ENCODE assay signal across 29 mouse cellular contexts in the genomic region with DNA sequence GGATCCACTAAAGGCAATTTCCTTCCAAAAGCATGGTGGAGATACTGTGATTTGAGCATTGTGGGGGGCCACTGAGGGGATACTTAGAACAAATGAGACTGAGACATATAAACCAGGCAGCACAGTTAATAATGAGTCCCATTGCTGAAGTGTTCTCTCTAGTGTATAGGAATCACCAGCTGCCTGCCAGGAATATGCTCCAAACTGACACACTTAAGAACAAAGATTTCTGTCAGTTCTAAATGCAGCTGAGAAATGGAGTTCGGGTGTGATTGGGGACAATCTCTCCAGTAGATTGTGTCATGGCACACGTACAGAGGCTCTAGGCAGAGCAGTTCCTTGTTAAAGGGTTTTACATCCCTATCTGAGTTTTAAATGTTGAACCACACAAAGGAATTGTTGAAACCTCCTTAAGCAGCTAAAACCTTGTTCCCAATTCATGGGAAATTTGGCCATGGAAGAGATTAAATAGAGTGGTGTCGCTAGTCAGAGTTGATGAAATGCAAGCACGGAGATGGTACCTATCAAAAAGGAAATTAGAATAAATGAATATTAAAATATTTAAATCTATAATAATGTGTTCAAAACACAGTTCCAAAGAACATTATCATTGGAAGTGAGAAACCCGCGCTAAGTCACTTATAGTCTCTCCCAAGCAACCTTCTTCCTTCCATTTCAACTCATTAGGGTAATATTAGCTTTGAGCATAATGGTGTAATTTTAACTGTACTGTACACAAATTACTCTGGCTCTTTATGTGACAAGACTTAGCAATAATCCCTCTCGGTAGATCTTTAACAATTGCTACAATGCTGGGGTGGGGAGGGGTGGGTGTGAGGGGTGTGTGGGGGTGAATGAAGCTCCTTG.
DNase-seq lines count a peak whose midpoint lies in the region; ATAC-seq and TF ChIP-seq lines count a peak whose summit lies in the region.
"Had no signal": no experiment of that assay in that cellular context is flagged by ENCODE, and none has a peak within 500 bp of the region (broad histone marks: within the 10 kb centered on the region; RNA-seq: fewer than 3 reads in every experiment).

No protein-coding gene starts in this region.

- H3K9ac ChIP-seq in midbrain, embryonic 14.5 days (replicated peaks; ENCODE audit: low read length) = no peak overlapping the region
- no peak overlapping the region for H3K9ac ChIP-seq in midbrain, postnatal 0 days (replicated peaks; ENCODE audit: low read length, poor library complexity, severe bottlenecking)
- H3K9ac ChIP-seq in neural tube, embryonic 15.5 days (replicated peaks) = no peak overlapping the region
- H3K9ac ChIP-seq: heart, embryonic 13.5 days; kidney, embryonic 15.5 days; limb, embryonic 13.5 days; lung, embryonic 15.5 days; midbrain, embryonic 12.5 days; stomach, embryonic 15.5 days had no signal

- TF ChIP-seq CTCF in midbrain, postnatal 0 days (IDR thresholded peaks at IDR 0.05) = no peak

- H3K27ac ChIP-seq in midbrain, embryonic 14.5 days (replicated peaks; ENCODE audit: low read depth, low read length) = peak overlapping the region; percentile 45; the same call in 1 of the 2 replicates
- H3K27ac ChIP-seq in midbrain, postnatal 0 days (ENCODE audit: low read depth, low read length) = no peak overlapping the region
- H3K27ac ChIP-seq in neural tube, embryonic 15.5 days (replicated peaks) = 0 out of 2 replicates have a peak overlapping the region, but pooled peaks have one; percentile 54
- H3K27ac ChIP-seq: heart, embryonic 13.5 days; kidney, embryonic 15.5 days; layer of hippocampus, adult 2 months; limb, embryonic 13.5 days; lung, embryonic 15.5 days; midbrain, embryonic 12.5 days; stomach, embryonic 15.5 days had no signal

- ATAC-seq in frontal cortex, adult (ENCODE audit: low TSS enrichment) = peak; percentile 62
- ATAC-seq in midbrain, embryonic 14.5 days (ENCODE audit: low FRiP score, low TSS enrichment) = no peak
- no peak for ATAC-seq in midbrain, postnatal 0 days (ENCODE audit: low FRiP score)
- no peak for ATAC-seq in neural tube, embryonic 15.5 days (ENCODE audit: low FRiP score)
- no peak for ATAC-seq in CD4-positive, CD25-positive, alpha-beta regulatory T cell, adult 4 months
- ATAC-seq: activated CD4-positive, CD25-positive, alpha-beta regulatory T cell, adult 4 months had no signal

- no peaks in the 10 kb centered on the region for H3K36me3 ChIP-seq in midbrain, embryonic 14.5 days (ENCODE audit: control insufficient read depth, insufficient read depth, low read length)
- H3K36me3 ChIP-seq in midbrain, postnatal 0 days (ENCODE audit: insufficient read depth, low read length) = no peaks in the 10 kb centered on the region
- H3K36me3 ChIP-seq in neural tube, embryonic 15.5 days = no peaks in the 10 kb centered on the region
- H3K36me3 ChIP-seq: heart, embryonic 13.5 days; kidney, embryonic 15.5 days; limb, embryonic 13.5 days; lung, embryonic 15.5 days; midbrain, embryonic 12.5 days; stomach, embryonic 15.5 days had no signal

- no peak overlapping the region; the same call in 1 of the 2 replicates for H3K4me2 ChIP-seq in midbrain, embryonic 14.5 days (ENCODE audit: low read length)
- H3K4me2 ChIP-seq in midbrain, postnatal 0 days (ENCODE audit: low read depth, low read length, poor library complexity, severe bottlenecking) = no peak overlapping the region
- no peak overlapping the region for H3K4me2 ChIP-seq in neural tube, embryonic 15.5 days
- H3K4me2 ChIP-seq: heart, embryonic 13.5 days; kidney, embryonic 15.5 days; limb, embryonic 13.5 days; liver, embryonic 11.5 days; lung, embryonic 15.5 days; midbrain, embryonic 12.5 days; stomach, embryonic 15.5 days had no signal

- 29% methylated on average over 7 of the region's 7 CpGs for WGBS in midbrain, embryonic 14.5 days
- 34% methylated on average over 7 of the region's 7 CpGs for WGBS in midbrain, postnatal 0 days
- WGBS in neural tube, embryonic 15.5 days = 49% methylated on average over 7 of the region's 7 CpGs

- no peak for DNase-seq in frontal cortex, postnatal 14 days (ENCODE audit: low spot score in 2 of 2)
- peak; percentile 42 for DNase-seq in midbrain, embryonic 14.5 days
- DNase-seq in midbrain, postnatal 0 days (ENCODE audit: low spot score) = no peak
- peak; percentile 14 for DNase-seq in brain, embryonic 18.5 days (ENCODE audit: low read depth, low spot score)
- DNase-seq: adrenal gland, adult 2 months; adrenal gland, postnatal 36 days; cerebellum, adult 11 months; cerebellum, adult 9-10 months; cerebellum, postnatal 36 days; gastrocnemius, postnatal 10 days; heart, postnatal 10 days; kidney, adult 18-20 months; kidney, postnatal 36 days; retina, postnatal 1 day; right cerebral cortex, postnatal 14 days; thymus, postnatal 14 days had no signal

- H3K4me1 ChIP-seq in midbrain, embryonic 14.5 days (ENCODE audit: control insufficient read depth, insufficient read depth, low read length) = no peaks in the 10 kb centered on the region; the same call in 1 of the 2 replicates
- no peaks in the 10 kb centered on the region for H3K4me1 ChIP-seq in midbrain, postnatal 0 days (ENCODE audit: insufficient read depth, low read length)
- no peaks in the 10 kb centered on the region for H3K4me1 ChIP-seq in neural tube, embryonic 15.5 days
- H3K4me1 ChIP-seq: heart, embryonic 13.5 days; kidney, embryonic 15.5 days; lung, embryonic 15.5 days; midbrain, embryonic 12.5 days; stomach, embryonic 15.5 days had no signal

- no peak overlapping the region for H3K4me3 ChIP-seq in midbrain, embryonic 14.5 days (replicated peaks; ENCODE audit: low read depth, low read length)
- H3K4me3 ChIP-seq in midbrain, postnatal 0 days (ENCODE audit: low read depth, low read length) = no peak overlapping the region
- no peak overlapping the region for H3K4me3 ChIP-seq in neural tube, embryonic 15.5 days (replicated peaks)
- H3K4me3 ChIP-seq: heart, embryonic 13.5 days; kidney, embryonic 15.5 days; layer of hippocampus, adult 2 months; limb, embryonic 13.5 days; lung, embryonic 15.5 days; midbrain, embryonic 12.5 days; myocyte; stomach, embryonic 15.5 days had no signal

- H3K27me3 ChIP-seq in midbrain, embryonic 14.5 days (ENCODE audit: control insufficient read depth, insufficient read depth, low read length) = no peaks in the 10 kb centered on the region
- no peaks in the 10 kb centered on the region for H3K27me3 ChIP-seq in midbrain, postnatal 0 days (ENCODE audit: insufficient read depth, low read length)
- H3K27me3 ChIP-seq in neural tube, embryonic 15.5 days (replicated peaks) = no peaks in the 10 kb centered on the region
- H3K27me3 ChIP-seq: heart, embryonic 13.5 days; kidney, embryonic 15.5 days; limb, embryonic 13.5 days; lung, embryonic 15.5 days; midbrain, embryonic 12.5 days; stomach, embryonic 15.5 days had no signal

- no peaks in the 10 kb centered on the region for H3K9me3 ChIP-seq in midbrain, embryonic 14.5 days (ENCODE audit: control insufficient read depth, low read length)
- no peaks in the 10 kb centered on the region for H3K9me3 ChIP-seq in midbrain, postnatal 0 days (ENCODE audit: low read length)
- no peaks in the 10 kb centered on the region for H3K9me3 ChIP-seq in neural tube, embryonic 15.5 days (replicated peaks)
- H3K9me3 ChIP-seq: heart, embryonic 13.5 days; kidney, embryonic 15.5 days; limb, embryonic 13.5 days; lung, embryonic 15.5 days; midbrain, embryonic 12.5 days; stomach, embryonic 15.5 days had no signal

Comparison
In these comparisons a context has a peak if more than half of its experiments do, and no peak if none do; other contexts are left out.
1. DNase-seq: peak in midbrain, embryonic 14.5 days (single experiment) and brain, embryonic 18.5 days (single experiment); none in frontal cortex, postnatal 14 days (0 of 2) and midbrain, postnatal 0 days (single experiment).